Mouse (Mus musculus) midbrain, embryonic 14.5 days (tissue): Measurements from ENCODE around the gene Unk. TPM values are rescaled to one million over a fixed set of nuclear protein-coding genes. Genes with fewer than 3 reads are reported as not detected.

Experiments used
- ATAC-seq: fragments of 200-750 bp; cut with Nextera tagmentation; 2 replicates; pipeline ENCODE4 v1.8.0; 2017; ENCODE audit warnings: moderate number of reproducible peaks, moderate library complexity; ENCODE audit not compliant: low FRiP score, low TSS enrichment
- DNase-seq: peaks from one replicate; pipeline ENCODE4 v3.0.0-alpha.2; 2015
- H3K27ac ChIP-seq: fragments of 300-500 bp; sonication (generic); replicated peaks from 2 replicates; pipeline ENCODE4 v1.5.1; 2014; ENCODE audit warnings: mild to moderate bottlenecking, low read depth, low read length, moderate library complexity
- H3K27me3 ChIP-seq: fragments of 300-500 bp; sonication (generic); 2 replicates; pipeline ENCODE4 v1.6.1; 2014; ENCODE audit warnings: low read length, control low read depth, mixed read lengths; ENCODE audit not compliant: control insufficient read depth, insufficient read depth
- H3K36me3 ChIP-seq: fragments of 300-500 bp; sonication (generic); 2 replicates; pipeline ENCODE4 v1.6.1; 2014; ENCODE audit warnings: low read length, control low read depth; ENCODE audit not compliant: control insufficient read depth, insufficient read depth
- H3K4me1 ChIP-seq: fragments of 300-500 bp; sonication (generic); 2 replicates; pipeline ENCODE4 v1.6.1; 2014; ENCODE audit warnings: mild to moderate bottlenecking, antibody characterized with exemption, low read length, control low read depth; ENCODE audit not compliant: control insufficient read depth, insufficient read depth
- H3K4me2 ChIP-seq: fragments of 300-500 bp; sonication (generic); 2 replicates; pipeline ENCODE4 v1.6.1; 2014; ENCODE audit warnings: mild to moderate bottlenecking, low read length, moderate library complexity
- H3K4me3 ChIP-seq: fragments of 300-500 bp; sonication (generic); replicated peaks from 2 replicates; pipeline ENCODE4 v1.5.1; 2014; ENCODE audit warnings: low read depth, low read length
- H3K9ac ChIP-seq: fragments of 300-500 bp; sonication (generic); replicated peaks from 2 replicates; pipeline ENCODE4 v1.6.1; 2014; ENCODE audit warnings: mild to moderate bottlenecking, low read length, moderate library complexity
- H3K9me3 ChIP-seq: fragments of 300-500 bp; sonication (generic); 2 replicates; pipeline ENCODE4 v1.6.1; 2016; ENCODE audit warnings: low read length, control low read depth, mixed read lengths; ENCODE audit not compliant: control insufficient read depth
- WGBS: fragments of 180-500 bp; shearing (Covaris S2); extraction: QIAGEN DNeasy Blood & Tissue Kit; methylation state at CpG from one replicate; pipeline ENCODE4 v1.1.7; 2014; 5-methylcytosine and 5-hydroxymethylcytosine counted together
- polyA plus RNA-seq: library from polyadenylated mRNA; unstranded; fragments of >200 nt; fragmentation: Nextera tagmentation; extraction: Ambion mirVana; gene quantifications from 2 replicates; pipeline ENCODE4 v1.2.1, GENCODE M21; 2014

The Unk gene
- polyA plus RNA-seq, 1 experiment from 2014 or later = 33.0 TPM

DNA sequence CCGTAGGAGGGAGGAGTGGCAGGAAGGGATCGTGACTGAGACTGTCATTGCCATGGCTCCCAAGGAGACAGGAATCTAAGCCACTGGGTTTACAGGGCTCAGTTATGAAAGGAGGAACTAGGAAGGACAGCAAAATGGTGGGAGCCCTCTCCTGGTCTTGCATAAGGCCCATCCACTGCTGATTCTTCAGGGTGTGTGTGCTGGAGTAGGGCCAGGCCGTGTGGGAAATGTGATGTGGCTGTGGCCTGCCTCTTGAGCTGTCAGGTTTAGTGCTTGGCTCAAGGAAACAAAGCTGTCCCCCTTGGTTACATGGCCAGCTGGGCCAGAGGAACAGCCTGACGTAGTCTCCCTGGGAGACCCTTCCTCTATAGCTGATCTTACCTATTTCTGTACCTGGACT lies 20.1 kb downstream of the Unk start:
- Histone ChIP-seq H3K27me3 (no peaks in the 10 kb centered on the region), H3K9ac (no peak overlapping the region), H3K4me2 (no peak overlapping the region), H3K36me3 (peaks cover 89% of the 10 kb centered on the region), H3K27ac (no peak overlapping the region), H3K4me1 (no peaks in the 10 kb centered on the region), H3K4me3 (no peak overlapping the region), H3K9me3 (no peaks in the 10 kb centered on the region)
- WGBS = 92% methylated on average over 4 of the region's 4 CpGs
- DNase-seq = no peak
- ATAC-seq = no peak

DNA sequence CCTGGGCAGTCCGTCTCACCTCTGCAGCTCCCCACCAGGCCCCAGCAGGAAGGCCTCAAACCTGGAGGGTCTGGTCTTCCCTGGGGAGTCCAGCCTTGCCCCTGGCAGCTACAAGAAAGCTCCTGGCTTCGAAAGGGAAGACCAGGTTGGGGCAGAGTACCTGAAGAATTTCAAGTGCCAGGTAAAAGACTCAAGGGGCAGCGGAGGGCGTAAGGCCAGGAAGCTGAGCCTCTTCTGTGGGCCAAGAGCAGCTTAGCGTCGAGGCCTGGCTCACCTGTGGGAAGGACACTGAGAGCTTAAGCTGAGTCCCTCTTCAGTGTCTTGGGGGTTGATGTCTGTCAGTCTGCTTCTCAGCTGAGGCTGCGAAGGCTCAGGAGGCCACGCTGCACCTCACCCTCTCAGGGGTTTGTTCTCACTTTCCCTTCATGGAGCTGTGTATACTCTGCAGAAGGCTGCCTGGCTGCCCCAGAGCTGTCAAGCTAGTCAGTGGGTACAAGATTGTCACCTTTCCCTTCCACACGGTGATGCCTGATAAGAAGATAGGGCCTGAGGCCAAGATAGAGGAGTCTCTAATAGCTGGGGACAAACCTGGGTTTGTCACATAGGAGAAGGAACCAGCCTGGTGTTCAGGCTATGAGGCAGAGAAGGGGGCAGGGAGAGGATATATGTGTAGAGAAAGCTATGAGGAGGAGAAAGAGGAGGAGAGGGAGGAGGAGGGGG lies 23.5 kb downstream of the Unk start:
- H3K27me3 ChIP-seq = no peaks in the 10 kb centered on the region
- H3K27ac ChIP-seq = no peak overlapping the region
- WGBS = 95% methylated on average over 9 of the region's 9 CpGs
- H3K4me1 ChIP-seq = no peaks in the 10 kb centered on the region
- no peak overlapping the region for H3K4me2 ChIP-seq
- H3K9ac ChIP-seq = no peak overlapping the region
- DNase-seq = no peak
- H3K4me3 ChIP-seq = no peak overlapping the region
- no peak for ATAC-seq
- H3K36me3 ChIP-seq = peaks cover 96% of the 10 kb centered on the region
- H3K9me3 ChIP-seq = no peaks in the 10 kb centered on the region

- Histone ChIP-seq H3K4me3 (no peak overlapping the region), H3K9me3 (no peaks in the 10 kb centered on the region), H3K36me3 (peaks cover 96% of the 10 kb centered on the region), H3K4me1 (no peaks in the 10 kb centered on the region), H3K27ac (no peak overlapping the region), H3K4me2 (no peak overlapping the region), H3K9ac (no peak overlapping the region), H3K27me3 (no peaks in the 10 kb centered on the region)
- WGBS = 94% methylated on average over 11 of the region's 11 CpGs
- ATAC-seq = no peak
- no peak for DNase-seq
Observed at GRCm38 (mm10) chr11:116055873-116056272, 25.8 kb downstream of the Unk start.

DNA sequence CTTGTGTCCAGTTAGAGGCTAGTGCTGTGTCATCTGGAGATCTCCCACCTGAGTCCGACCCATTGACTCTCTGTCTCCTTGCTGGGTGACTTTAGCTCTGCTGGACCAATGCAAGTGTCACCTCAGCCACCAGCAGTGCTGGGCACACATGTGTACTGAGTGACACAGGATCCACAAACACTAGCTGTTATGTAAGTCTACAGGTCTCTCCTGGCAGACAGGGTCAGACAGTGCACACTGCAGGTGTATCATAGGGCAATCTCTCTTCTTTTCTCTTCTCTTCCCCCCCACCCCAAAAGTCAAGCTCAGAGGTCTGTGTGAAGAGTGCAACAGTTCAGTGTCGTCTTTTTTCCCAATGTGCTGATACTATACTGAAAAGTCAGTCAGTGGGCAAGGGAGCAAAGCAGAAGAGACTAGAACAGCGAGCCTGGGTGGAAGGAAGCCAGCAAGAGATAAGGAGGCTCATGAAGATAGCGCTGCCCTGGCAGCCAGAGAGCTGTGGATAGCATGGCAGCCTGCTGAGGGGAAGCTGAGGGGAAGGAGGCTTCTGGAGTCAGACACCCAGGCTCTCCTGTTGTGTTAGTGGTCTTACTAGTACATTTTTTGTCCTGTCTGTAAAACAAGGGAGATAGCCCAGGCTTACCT lies 27.2 kb downstream of the Unk start:
- no peak for DNase-seq

DNA sequence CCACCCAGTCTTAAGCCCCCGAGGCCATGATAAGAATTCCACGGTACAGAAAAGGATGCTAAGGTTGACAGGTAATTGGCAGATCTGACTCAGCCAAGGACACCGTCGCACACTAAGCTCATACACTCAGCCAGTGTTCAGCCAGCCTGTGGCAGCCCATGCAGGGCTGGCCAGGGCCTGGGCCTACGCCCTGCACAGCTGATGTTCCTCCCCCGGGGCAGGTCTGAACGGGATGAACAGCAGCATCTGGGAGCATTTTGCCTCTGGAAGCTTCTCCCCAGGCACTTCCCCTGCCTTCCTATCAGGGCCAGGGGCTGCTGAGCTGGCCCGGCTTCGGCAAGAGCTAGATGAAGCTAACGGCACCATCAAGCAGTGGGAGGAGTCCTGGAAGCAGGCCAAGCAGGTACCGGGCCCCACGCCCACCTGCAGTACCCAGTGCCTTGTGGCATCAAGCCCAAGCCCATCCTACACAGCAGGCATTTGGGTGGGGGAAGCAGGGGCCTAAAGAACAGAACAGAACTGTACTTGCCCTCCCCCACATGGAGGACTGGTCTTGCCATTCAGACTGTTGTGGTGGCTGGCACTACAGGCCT lies 28.0 kb downstream of the Unk start:
- no peak overlapping the region for H3K4me2 ChIP-seq
- H3K27me3 ChIP-seq = no peaks in the 10 kb centered on the region
- no peaks in the 10 kb centered on the region for H3K4me1 ChIP-seq
- ATAC-seq = no peak
- peaks cover 85% of the 10 kb centered on the region for H3K36me3 ChIP-seq
- no peak for DNase-seq
- H3K4me3 ChIP-seq = no peak overlapping the region
- H3K9me3 ChIP-seq = no peaks in the 10 kb centered on the region
- 82% methylated on average over 12 of the region's 12 CpGs for WGBS
- H3K27ac ChIP-seq = no peak overlapping the region
- H3K9ac ChIP-seq = no peak overlapping the region

More for the DNA sequence above, 27.2 kb downstream of the Unk start:
- no peak overlapping the region for H3K9ac ChIP-seq
- no peak for ATAC-seq
- no peak overlapping the region for H3K4me2 ChIP-seq
- H3K9me3 ChIP-seq = no peaks in the 10 kb centered on the region
- no peak overlapping the region for H3K27ac ChIP-seq
- peaks cover 93% of the 10 kb centered on the region for H3K36me3 ChIP-seq
- H3K4me1 ChIP-seq = no peaks in the 10 kb centered on the region
- no peaks in the 10 kb centered on the region for H3K27me3 ChIP-seq
- no peak overlapping the region for H3K4me3 ChIP-seq
- WGBS = 96% methylated on average over 4 of the region's 4 CpGs

DNA sequence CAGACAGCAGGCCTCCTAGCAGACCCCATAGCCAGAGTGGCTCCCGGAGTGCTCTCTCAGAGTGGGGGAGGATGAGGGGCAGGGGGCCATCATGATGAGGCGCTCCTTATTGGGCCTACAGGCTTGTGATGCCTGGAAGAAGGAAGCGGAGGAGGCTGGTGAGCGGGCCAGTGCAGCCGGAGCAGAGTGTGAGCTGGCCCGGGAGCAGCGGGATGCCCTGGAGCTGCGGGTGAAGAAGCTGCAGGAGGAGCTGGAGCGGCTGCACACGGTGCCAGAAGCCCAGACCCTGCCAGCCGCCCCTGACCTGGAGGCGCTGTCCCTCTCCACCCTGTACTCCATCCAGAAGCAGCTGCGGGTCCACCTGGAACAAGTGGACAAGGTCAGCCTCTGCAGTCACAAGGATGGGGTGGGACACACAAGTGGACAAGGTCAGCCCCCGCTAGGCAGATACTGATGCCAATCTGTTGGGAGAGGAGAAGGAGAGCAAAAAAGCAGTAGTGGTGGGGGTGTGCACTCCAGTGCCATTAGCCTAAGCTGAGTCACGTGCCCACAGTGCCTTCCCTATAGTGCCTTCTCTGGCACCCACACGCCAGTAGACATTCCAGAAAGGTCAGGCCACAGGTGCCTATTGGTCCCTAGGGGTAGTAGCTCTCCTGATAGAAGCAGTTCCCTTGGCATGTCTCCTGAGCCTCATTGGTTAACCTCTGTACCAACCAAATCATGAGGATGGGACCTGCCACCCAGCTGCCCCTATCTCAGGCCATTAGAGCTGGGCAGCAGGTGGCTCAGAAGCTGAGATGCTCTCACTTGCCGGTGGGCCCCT lies 29.0 kb downstream of the Unk start:
- Histone ChIP-seq H3K9ac (no peak overlapping the region), H3K27ac (no peak overlapping the region), H3K4me3 (no peak overlapping the region), H3K9me3 (no peaks in the 10 kb centered on the region), H3K36me3 (peaks cover 76% of the 10 kb centered on the region), H3K4me2 (no peak overlapping the region), H3K4me1 (no peaks in the 10 kb centered on the region), H3K27me3 (no peaks in the 10 kb centered on the region)
- DNase-seq (no peak), ATAC-seq (no peak)
- 93% methylated on average over 17 of the region's 17 CpGs for WGBS

- no peaks in the 10 kb centered on the region for H3K9me3 ChIP-seq
- 96% methylated on average over 11 of the region's 11 CpGs for WGBS
Observed at GRCm38 (mm10) chr11:116059691-116060025, 29.5 kb downstream of the Unk start.

GRCm38 (mm10) chr11:116060596-116060995 lies 30.5 kb downstream of the Unk start:
- no peaks in the 10 kb centered on the region for H3K27me3 ChIP-seq
- no peaks in the 10 kb centered on the region for H3K9me3 ChIP-seq
- H3K4me2 ChIP-seq = no peak overlapping the region
- no peaks in the 10 kb centered on the region for H3K4me1 ChIP-seq
- H3K27ac ChIP-seq = no peak overlapping the region
- H3K9ac ChIP-seq = no peak overlapping the region
- H3K4me3 ChIP-seq = no peak overlapping the region
- DNase-seq (no peak), ATAC-seq (no peak)
- WGBS = 91% methylated on average over 9 of the region's 9 CpGs
- H3K36me3 ChIP-seq = peaks cover 61% of the 10 kb centered on the region

More at GRCm38 (mm10) chr11:116059691-116060025, 29.5 kb downstream of the Unk start:
- DNase-seq = no peak
- Histone ChIP-seq H3K4me2 (no peak overlapping the region), H3K4me3 (no peak overlapping the region), H3K27me3 (no peaks in the 10 kb centered on the region), H3K36me3 (peaks cover 70% of the 10 kb centered on the region), H3K9ac (no peak overlapping the region), H3K27ac (no peak overlapping the region), H3K4me1 (no peaks in the 10 kb centered on the region)
- no peak for ATAC-seq
